Mouse (Mus musculus): Measurements from ENCODE around the gene Dcaf17. TPM values are rescaled to one million over a fixed set of nuclear protein-coding genes. Genes with fewer than 3 reads are reported as not detected.
A peak's percentile ranks its signal among the peaks of the same experiment; 100 is the strongest.

Gene Dcaf17
- polyA plus RNA-seq, 1 experiment from 2014 or later: 41.5 TPM

- ATAC-seq: no peak
- Histone ChIP-seq H3K27me3 (replicated peaks; ENCODE audit: control insufficient read depth, insufficient read depth, low read length) (no peaks in the 10 kb centered on the region), H3K9me3 (ENCODE audit: control insufficient read depth, low read length) (no peaks in the 10 kb centered on the region), H3K36me3 (ENCODE audit: control insufficient read depth, insufficient read depth, low read length) (no peaks in the 10 kb centered on the region), H3K4me2 (ENCODE audit: low read depth, low read length) (no peak overlapping the region), H3K9ac (ENCODE audit: low read depth, low read length) (no peak overlapping the region), H3K4me3 (ENCODE audit: low read length) (no peak overlapping the region), H3K4me1 (ENCODE audit: control insufficient read depth, insufficient read depth, low read length) (no peaks in the 10 kb centered on the region), H3K27ac (ENCODE audit: low read length) (no peak overlapping the region)
- WGBS: 39% methylated on average over 6 of the region's 6 CpGs
Measured at GRCm38 (mm10) chr2:71046751-71047320, 8.3 kb upstream of the Dcaf17 start.

- Histone ChIP-seq H3K9ac (ENCODE audit: low read depth, low read length) (no peak overlapping the region), H3K27me3 (replicated peaks; ENCODE audit: control insufficient read depth, insufficient read depth, low read length) (no peaks in the 10 kb centered on the region), H3K4me2 (ENCODE audit: low read depth, low read length) (no peak overlapping the region), H3K9me3 (ENCODE audit: control insufficient read depth, low read length) (no peaks in the 10 kb centered on the region), H3K4me1 (ENCODE audit: control insufficient read depth, insufficient read depth, low read length) (no peaks in the 10 kb centered on the region), H3K36me3 (ENCODE audit: control insufficient read depth, insufficient read depth, low read length) (no peaks in the 10 kb centered on the region), H3K27ac (ENCODE audit: low read length) (no peak overlapping the region), H3K4me3 (ENCODE audit: low read length) (no peak overlapping the region)
- WGBS: 73% methylated on average over 12 of the region's 12 CpGs
- peak; percentile 18; the same call in 1 of the 2 replicates for ATAC-seq
Measured at GRCm38 (mm10) chr2:71048896-71049295, 6.2 kb upstream of the Dcaf17 start.

- ATAC-seq: no peak
- H3K4me2 ChIP-seq (ENCODE audit: low read depth, low read length): no peak overlapping the region
Measured at GRCm38 (mm10) chr2:71050511-71050910, 4.6 kb upstream of the Dcaf17 start.

GRCm38 (mm10) chr2:71054716-71055115 lies 412 bp upstream of the Dcaf17 start:
- Histone ChIP-seq H3K4me3 (ENCODE audit: low read length) (peak overlapping the region; percentile 91), H3K9me3 (ENCODE audit: control insufficient read depth, low read length) (no peaks in the 10 kb centered on the region), H3K36me3 (ENCODE audit: control insufficient read depth, insufficient read depth, low read length) (peaks cover 2% of the 10 kb centered on the region; the same call in 1 of the 2 replicates), H3K9ac (ENCODE audit: low read depth, low read length) (peak overlapping the region; percentile 81), H3K4me1 (ENCODE audit: control insufficient read depth, insufficient read depth, low read length) (0 out of 2 replicates have a peak, but pooled peaks cover 7% of the 10 kb centered on the region), H3K27me3 (replicated peaks; ENCODE audit: control insufficient read depth, insufficient read depth, low read length) (no peaks in the 10 kb centered on the region), H3K27ac (ENCODE audit: low read length) (no peak overlapping the region), H3K4me2 (ENCODE audit: low read depth, low read length) (peak overlapping the region; percentile 64)
- no peak for ATAC-seq
- WGBS: 34% methylated on average over 9 of the region's 9 CpGs

More at GRCm38 (mm10) chr2:71050511-71050910, 4.6 kb upstream of the Dcaf17 start:
- no peaks in the 10 kb centered on the region for H3K9me3 ChIP-seq (ENCODE audit: control insufficient read depth, low read length)
- no peak overlapping the region for H3K9ac ChIP-seq (ENCODE audit: low read depth, low read length)
- no peak overlapping the region for H3K27ac ChIP-seq (ENCODE audit: low read length)
- H3K36me3 ChIP-seq (ENCODE audit: control insufficient read depth, insufficient read depth, low read length): no peaks in the 10 kb centered on the region
- 0 out of 2 replicates have a peak, but pooled peaks cover 7% of the 10 kb centered on the region for H3K4me1 ChIP-seq (ENCODE audit: control insufficient read depth, insufficient read depth, low read length)
- H3K27me3 ChIP-seq (replicated peaks; ENCODE audit: control insufficient read depth, insufficient read depth, low read length): no peaks in the 10 kb centered on the region
- 85% methylated on average over 7 of the region's 7 CpGs for WGBS
- no peak overlapping the region for H3K4me3 ChIP-seq (ENCODE audit: low read length)

- H3K4me1 ChIP-seq (ENCODE audit: control insufficient read depth, insufficient read depth, low read length): 0 out of 2 replicates have a peak, but pooled peaks cover 7% of the 10 kb centered on the region
- 11% methylated on average over 21 of the region's 21 CpGs for WGBS
- ATAC-seq: no peak
- H3K9me3 ChIP-seq (ENCODE audit: control insufficient read depth, low read length): no peaks in the 10 kb centered on the region
- H3K36me3 ChIP-seq (ENCODE audit: control insufficient read depth, insufficient read depth, low read length): peaks cover 2% of the 10 kb centered on the region; the same call in 1 of the 2 replicates
- peak overlapping the region; percentile 98 for H3K27ac ChIP-seq (ENCODE audit: low read length)
- H3K4me3 ChIP-seq (ENCODE audit: low read length): peak overlapping the region; percentile 91
- H3K27me3 ChIP-seq (replicated peaks; ENCODE audit: control insufficient read depth, insufficient read depth, low read length): no peaks in the 10 kb centered on the region
- peak overlapping the region; percentile 67 for H3K4me2 ChIP-seq (ENCODE audit: low read depth, low read length)
- peak overlapping the region; percentile 95 for H3K9ac ChIP-seq (ENCODE audit: low read depth, low read length)
Measured at GRCm38 (mm10) chr2:71056115-71056835, 1.1 kb downstream of the Dcaf17 start.

GRCm38 (mm10) chr2:71071601-71072000 lies 16.5 kb downstream of the Dcaf17 start:
- no peak overlapping the region for H3K4me2 ChIP-seq (ENCODE audit: low read depth, low read length)
- no peaks in the 10 kb centered on the region for H3K27me3 ChIP-seq (replicated peaks; ENCODE audit: control insufficient read depth, insufficient read depth, low read length)
- 96% methylated on average over 4 of the region's 4 CpGs for WGBS
- no peaks in the 10 kb centered on the region for H3K4me1 ChIP-seq (ENCODE audit: control insufficient read depth, insufficient read depth, low read length)
- H3K27ac ChIP-seq (ENCODE audit: low read length): no peak overlapping the region
- no peak for ATAC-seq
- no peaks in the 10 kb centered on the region for H3K9me3 ChIP-seq (ENCODE audit: control insufficient read depth, low read length)
- no peak overlapping the region for H3K4me3 ChIP-seq (ENCODE audit: low read length)
- no peaks in the 10 kb centered on the region for H3K36me3 ChIP-seq (ENCODE audit: control insufficient read depth, insufficient read depth, low read length)
- H3K9ac ChIP-seq (ENCODE audit: low read depth, low read length): no peak overlapping the region

GRCm38 (mm10) chr2:71073330-71073729 lies 18.2 kb downstream of the Dcaf17 start:
- Histone ChIP-seq H3K9me3 (ENCODE audit: control insufficient read depth, low read length) (no peaks in the 10 kb centered on the region), H3K4me1 (ENCODE audit: control insufficient read depth, insufficient read depth, low read length) (no peaks in the 10 kb centered on the region)
- 88% methylated on average over 3 of the region's 3 CpGs for WGBS

GRCm38 (mm10) chr2:71073828-71074227 lies 18.7 kb downstream of the Dcaf17 start:
- Histone ChIP-seq H3K4me3 (ENCODE audit: low read length) (no peak overlapping the region), H3K4me2 (ENCODE audit: low read depth, low read length) (no peak overlapping the region), H3K36me3 (ENCODE audit: control insufficient read depth, insufficient read depth, low read length) (no peaks in the 10 kb centered on the region), H3K27ac (ENCODE audit: low read length) (no peak overlapping the region), H3K27me3 (replicated peaks; ENCODE audit: control insufficient read depth, insufficient read depth, low read length) (no peaks in the 10 kb centered on the region), H3K9me3 (ENCODE audit: control insufficient read depth, low read length) (no peaks in the 10 kb centered on the region), H3K9ac (ENCODE audit: low read depth, low read length) (no peak overlapping the region), H3K4me1 (ENCODE audit: control insufficient read depth, insufficient read depth, low read length) (no peaks in the 10 kb centered on the region)
- no peak for ATAC-seq
- WGBS: 73% methylated on average over 3 of the region's 3 CpGs

More at GRCm38 (mm10) chr2:71073330-71073729, 18.2 kb downstream of the Dcaf17 start:
- H3K9ac ChIP-seq (ENCODE audit: low read depth, low read length): no peak overlapping the region
- no peak overlapping the region for H3K4me2 ChIP-seq (ENCODE audit: low read depth, low read length)
- H3K27ac ChIP-seq (ENCODE audit: low read length): no peak overlapping the region
- no peaks in the 10 kb centered on the region for H3K27me3 ChIP-seq (replicated peaks; ENCODE audit: control insufficient read depth, insufficient read depth, low read length)
- H3K4me3 ChIP-seq (ENCODE audit: low read length): no peak overlapping the region
- no peaks in the 10 kb centered on the region for H3K36me3 ChIP-seq (ENCODE audit: control insufficient read depth, insufficient read depth, low read length)
- no peak for ATAC-seq

- no peaks in the 10 kb centered on the region for H3K9me3 ChIP-seq (ENCODE audit: control insufficient read depth, low read length)
- no peak overlapping the region for H3K4me3 ChIP-seq (ENCODE audit: low read length)
- no peaks in the 10 kb centered on the region for H3K4me1 ChIP-seq (ENCODE audit: control insufficient read depth, insufficient read depth, low read length)
- 91% methylated on average over 7 of the region's 7 CpGs for WGBS
- ATAC-seq: no peak
- H3K9ac ChIP-seq (ENCODE audit: low read depth, low read length): no peak overlapping the region
- H3K27ac ChIP-seq (ENCODE audit: low read length): no peak overlapping the region
- H3K36me3 ChIP-seq (ENCODE audit: control insufficient read depth, insufficient read depth, low read length): no peaks in the 10 kb centered on the region
- H3K27me3 ChIP-seq (replicated peaks; ENCODE audit: control insufficient read depth, insufficient read depth, low read length): no peaks in the 10 kb centered on the region
- no peak overlapping the region for H3K4me2 ChIP-seq (ENCODE audit: low read depth, low read length)
Measured at GRCm38 (mm10) chr2:71082416-71082815, 27.3 kb downstream of the Dcaf17 start.

Measured in intestine, embryonic 16.5 days (tissue).